Mouse (Mus musculus): ENCODE results near the gene Sema5b. TPM values are rescaled to one million over a fixed set of nuclear protein-coding genes. Genes with fewer than 3 reads are reported as not detected.

Sema5b gene
- polyA plus RNA-seq, 1 experiment, result 68.8 TPM

DNA sequence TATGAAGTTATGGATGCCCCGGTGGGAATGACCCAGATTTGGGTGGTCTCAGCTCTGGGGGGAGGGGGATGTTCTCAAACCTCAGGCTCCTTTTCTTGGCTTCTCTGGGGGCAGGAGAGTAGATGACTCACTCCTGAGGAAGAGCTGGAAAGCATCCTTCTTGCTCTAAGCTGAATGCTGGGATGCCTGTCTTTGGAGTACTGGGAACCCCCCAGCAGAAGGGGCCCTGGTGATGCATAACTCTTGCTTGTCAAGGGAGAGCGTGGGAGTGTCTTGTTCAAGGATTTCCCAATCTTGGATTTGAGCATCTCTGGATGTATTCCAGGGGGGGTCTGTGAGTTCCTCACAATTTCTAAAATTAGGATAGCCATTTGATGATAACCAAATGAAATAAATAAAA lies 82.1 kb downstream of the Sema5b start:
- TF ChIP-seq CTCF (IDR thresholded peaks at IDR 0.05; ENCODE audit: borderline replicate concordance, extremely low read depth, insufficient read depth, insufficient read length) (no peak), POLR2A (IDR thresholded peaks at IDR 0.05; ENCODE audit: borderline replicate concordance, extremely low read depth, insufficient read depth, insufficient read length, poor library complexity, severe bottlenecking) (no peak)
- no peak for DNase-seq (ENCODE audit: low read depth)

DNA sequence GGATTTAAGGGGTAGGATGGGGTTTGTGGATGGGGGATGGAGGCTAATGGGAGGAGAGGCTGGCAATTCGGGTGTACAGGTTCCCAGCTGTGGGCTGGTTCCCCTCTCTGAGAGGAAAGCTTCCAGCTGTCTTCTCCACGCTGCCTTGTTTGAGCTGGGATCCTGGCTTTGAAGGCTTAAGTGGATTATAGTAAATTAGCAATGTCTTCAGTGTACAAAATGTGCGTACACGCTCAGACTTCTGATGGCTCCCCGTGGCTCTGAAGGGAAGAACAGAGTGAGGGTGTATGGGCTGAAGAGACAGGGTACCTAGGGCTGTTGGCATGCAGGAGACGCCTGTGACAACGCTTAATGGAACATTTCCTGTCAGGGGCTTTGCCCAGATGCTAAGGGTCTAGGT lies 83.0 kb downstream of the Sema5b start:
- TF ChIP-seq POLR2A (IDR thresholded peaks at IDR 0.05; ENCODE audit: borderline replicate concordance, extremely low read depth, insufficient read depth, insufficient read length, poor library complexity, severe bottlenecking) (no peak), CTCF (IDR thresholded peaks at IDR 0.05; ENCODE audit: borderline replicate concordance, extremely low read depth, insufficient read depth, insufficient read length) (no peak)
- peak; percentile 53 for DNase-seq (ENCODE audit: low read depth)

DNA sequence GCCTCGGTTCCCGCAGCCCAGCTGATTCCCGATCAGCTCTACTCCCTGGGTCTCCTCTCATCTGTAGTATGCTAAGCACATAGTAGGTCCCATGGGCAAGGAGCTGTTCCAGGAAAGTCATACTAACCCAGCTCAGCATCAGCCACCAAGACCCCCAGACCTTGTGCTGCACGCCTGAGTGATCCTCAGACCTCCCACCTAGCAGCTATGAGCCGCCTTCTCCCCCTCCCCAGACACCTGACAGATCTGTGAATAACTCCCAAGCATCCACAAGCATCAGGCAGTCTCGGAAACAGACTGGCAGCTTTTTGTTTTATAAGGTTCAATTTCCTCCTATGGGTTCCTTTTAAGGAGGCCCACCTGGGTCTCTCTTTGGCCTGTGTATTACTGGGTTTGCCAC lies 83.9 kb downstream of the Sema5b start:
- DNase-seq (ENCODE audit: low read depth), result no peak
- no peak for TF ChIP-seq CTCF (IDR thresholded peaks at IDR 0.05; ENCODE audit: borderline replicate concordance, extremely low read depth, insufficient read depth, insufficient read length)
- TF ChIP-seq POLR2A (IDR thresholded peaks at IDR 0.05; ENCODE audit: borderline replicate concordance, extremely low read depth, insufficient read depth, insufficient read length, poor library complexity, severe bottlenecking), result no peak

DNA sequence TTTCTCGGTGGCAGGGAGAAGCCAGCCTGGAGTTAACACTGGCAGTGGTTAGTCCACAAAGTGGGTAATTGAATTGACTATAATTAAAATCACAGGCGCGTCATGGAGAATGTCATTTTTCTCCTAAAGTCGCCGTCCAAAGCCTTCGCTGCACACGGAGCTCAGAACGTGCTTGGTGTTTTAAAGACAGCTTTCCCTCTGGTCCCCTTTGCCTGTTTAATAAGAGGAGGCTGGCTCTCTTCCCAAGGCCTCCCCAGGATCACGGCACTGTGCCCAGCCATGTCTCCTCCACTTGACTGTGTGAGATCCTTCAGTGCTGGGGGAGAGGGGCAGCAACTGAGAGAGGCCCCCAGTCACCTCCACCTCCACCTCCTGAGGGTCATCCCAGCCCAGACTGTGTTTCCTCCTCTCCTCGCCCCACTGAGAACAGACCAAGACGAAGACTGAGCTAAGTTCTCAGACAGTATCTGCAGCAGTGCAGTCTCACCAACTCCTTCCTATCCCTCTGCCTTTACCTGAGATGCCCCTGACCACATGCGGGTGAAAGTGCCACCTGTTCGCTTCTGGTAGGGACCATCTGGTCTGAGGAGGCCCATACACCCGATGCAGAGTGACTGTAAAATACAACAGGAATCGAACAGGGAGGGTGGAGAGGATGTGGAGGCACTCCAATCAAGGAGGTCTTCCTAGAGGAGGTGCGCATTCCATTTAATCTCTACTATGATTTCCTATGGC lies 84.5 kb downstream of the Sema5b start:
- TF ChIP-seq POLR2A (IDR thresholded peaks at IDR 0.05; ENCODE audit: borderline replicate concordance, extremely low read depth, insufficient read depth, insufficient read length, poor library complexity, severe bottlenecking), result no peak
- TF ChIP-seq CTCF (IDR thresholded peaks at IDR 0.05; ENCODE audit: borderline replicate concordance, extremely low read depth, insufficient read depth, insufficient read length), result no peak
- DNase-seq (ENCODE audit: low read depth), result peak; percentile 88

DNA sequence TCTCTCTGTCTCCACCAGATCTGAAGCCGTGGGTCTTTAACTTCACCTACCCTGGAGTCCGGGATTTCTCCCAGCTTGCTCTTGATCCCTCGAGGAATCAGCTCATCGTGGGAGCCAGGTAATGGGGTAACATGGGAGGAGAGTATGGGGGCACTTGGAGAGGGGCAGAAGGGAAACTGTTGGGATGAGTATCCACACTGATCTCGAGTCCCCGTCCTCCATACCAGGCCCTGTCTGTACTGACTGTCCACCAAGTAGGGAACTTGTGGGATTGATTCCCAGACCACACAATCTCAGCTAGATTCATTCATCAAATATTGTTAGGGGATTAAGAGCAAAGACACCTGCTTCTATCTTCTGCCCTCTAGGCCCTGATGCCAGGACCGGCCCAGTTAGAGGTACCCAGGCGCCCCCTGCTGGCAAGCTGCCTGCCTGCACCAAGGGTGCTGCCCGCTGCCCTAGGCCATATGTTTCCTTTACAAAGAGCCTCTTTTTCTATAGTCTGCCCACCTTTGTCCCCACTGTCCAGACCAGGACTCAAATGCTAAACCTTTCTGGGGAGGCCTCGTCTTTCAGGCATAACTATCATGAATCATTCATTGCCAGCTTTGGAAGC lies 87.2 kb downstream of the Sema5b start:
- peak; percentile 83 for DNase-seq (ENCODE audit: low read depth)

DNA sequence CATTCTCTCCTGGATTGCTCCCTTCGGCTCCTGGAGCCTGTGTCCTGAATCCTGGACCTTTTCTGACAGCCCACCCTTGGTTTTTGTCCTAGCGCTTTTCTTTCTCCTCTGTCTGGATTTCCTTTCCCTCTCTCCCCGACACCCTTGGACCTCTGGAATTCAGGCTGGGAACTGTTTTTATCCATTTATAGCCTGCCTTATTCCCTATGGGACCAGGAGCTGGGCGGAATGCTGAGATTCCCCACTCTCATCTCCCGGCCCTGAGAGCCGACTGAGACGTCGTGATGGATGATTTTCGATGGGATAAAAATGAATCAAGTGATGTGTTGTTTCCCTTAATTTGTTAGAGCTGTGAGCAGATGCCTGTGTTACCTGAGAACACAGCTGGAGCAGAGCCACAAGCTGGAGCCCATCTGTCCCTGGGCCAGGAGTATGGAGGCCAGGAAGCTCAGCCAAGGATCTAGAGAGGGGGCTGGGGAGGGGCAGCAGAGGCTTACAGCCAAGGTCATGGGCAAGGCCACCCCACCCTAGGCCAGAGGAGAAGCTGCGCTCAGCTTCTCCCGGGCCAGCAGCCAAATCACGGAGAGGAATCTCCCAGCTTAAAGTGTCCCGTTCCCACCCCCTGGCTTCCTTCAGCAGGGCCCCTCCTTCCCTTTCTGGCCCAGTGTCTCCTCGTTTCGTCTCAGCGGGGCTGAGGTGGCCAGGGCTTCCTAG lies 89.7 kb downstream of the Sema5b start:
- peak; percentile 50 for DNase-seq (ENCODE audit: low read depth)

More for the DNA sequence above, 87.2 kb downstream of the Sema5b start:
- no peak for TF ChIP-seq POLR2A (IDR thresholded peaks at IDR 0.05; ENCODE audit: borderline replicate concordance, extremely low read depth, insufficient read depth, insufficient read length, poor library complexity, severe bottlenecking)
- peak; percentile 93 for TF ChIP-seq CTCF (IDR thresholded peaks at IDR 0.05; ENCODE audit: borderline replicate concordance, extremely low read depth, insufficient read depth, insufficient read length)

DNA sequence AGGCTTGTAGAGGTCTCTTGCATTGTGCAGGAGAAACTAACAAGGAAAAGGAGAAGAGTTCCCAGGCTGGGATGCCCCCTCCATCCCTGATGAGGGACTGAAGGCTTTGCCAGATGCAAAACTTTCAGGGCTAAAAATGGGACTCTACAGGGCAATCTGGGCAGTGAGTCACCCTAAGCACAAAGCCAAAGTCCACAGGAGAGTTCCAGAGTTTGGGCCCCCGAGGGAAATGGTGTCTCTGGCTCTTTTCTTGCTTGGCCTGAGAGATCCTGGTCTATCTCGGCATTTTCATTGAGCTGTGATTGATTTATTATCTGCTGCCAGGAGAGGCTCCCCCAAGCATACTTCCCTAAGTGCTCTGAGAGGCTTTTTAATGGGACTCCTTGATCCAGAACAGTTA lies 92.1 kb downstream of the Sema5b start:
- TF ChIP-seq CTCF (IDR thresholded peaks at IDR 0.05; ENCODE audit: borderline replicate concordance, extremely low read depth, insufficient read depth, insufficient read length) (no peak), POLR2A (IDR thresholded peaks at IDR 0.05; ENCODE audit: borderline replicate concordance, extremely low read depth, insufficient read depth, insufficient read length, poor library complexity, severe bottlenecking) (no peak)

More for the DNA sequence above, 89.7 kb downstream of the Sema5b start:
- TF ChIP-seq POLR2A (IDR thresholded peaks at IDR 0.05; ENCODE audit: borderline replicate concordance, extremely low read depth, insufficient read depth, insufficient read length, poor library complexity, severe bottlenecking) (no peak), CTCF (IDR thresholded peaks at IDR 0.05; ENCODE audit: borderline replicate concordance, extremely low read depth, insufficient read depth, insufficient read length) (no peak)

DNA sequence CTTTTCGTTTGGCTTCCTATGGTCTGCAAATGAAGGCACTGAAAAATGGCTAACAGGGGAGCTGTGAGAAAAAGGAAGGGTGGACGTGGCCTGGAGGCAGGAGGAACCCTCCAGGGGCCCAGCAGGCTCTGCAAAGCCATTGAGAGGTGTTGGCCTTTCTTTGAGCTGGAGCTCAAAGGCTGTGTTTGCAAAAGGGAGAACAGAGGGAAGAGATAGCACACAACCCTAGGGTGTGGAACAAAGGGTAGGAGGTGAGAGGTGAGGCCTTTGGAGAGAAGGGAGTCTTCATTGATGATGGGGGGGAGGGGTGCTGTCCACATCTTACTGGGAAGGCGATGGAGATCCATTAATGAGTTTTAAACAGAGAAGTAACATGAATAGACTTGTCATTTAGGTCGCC lies 94.0 kb downstream of the Sema5b start:
- TF ChIP-seq POLR2A (IDR thresholded peaks at IDR 0.05; ENCODE audit: borderline replicate concordance, extremely low read depth, insufficient read depth, insufficient read length, poor library complexity, severe bottlenecking) (no peak), CTCF (IDR thresholded peaks at IDR 0.05; ENCODE audit: borderline replicate concordance, extremely low read depth, insufficient read depth, insufficient read length) (no peak)
- DNase-seq (ENCODE audit: low read depth), result no peak

More for the DNA sequence above, 92.1 kb downstream of the Sema5b start:
- no peak for DNase-seq (ENCODE audit: low read depth)

DNA sequence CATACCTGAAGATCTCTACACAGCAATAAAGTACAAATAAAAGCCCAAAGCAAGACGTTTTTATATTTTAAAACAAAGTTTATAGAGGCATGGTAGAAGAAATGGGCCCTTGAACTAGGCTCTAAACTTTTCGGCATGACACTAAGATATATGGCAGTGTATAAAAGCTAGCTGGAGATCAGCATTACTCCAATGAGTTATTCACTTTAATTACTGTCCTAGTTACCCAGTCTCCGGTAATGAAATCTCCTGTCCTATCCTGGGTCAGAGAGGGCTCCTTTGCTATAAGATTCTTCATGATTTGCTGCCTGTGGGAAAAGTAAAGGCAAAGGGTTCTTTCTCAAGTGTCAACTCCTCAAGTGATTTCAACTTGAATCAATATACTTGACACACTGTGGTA lies 98.6 kb downstream of the Sema5b start:
- TF ChIP-seq CTCF (IDR thresholded peaks at IDR 0.05; ENCODE audit: borderline replicate concordance, extremely low read depth, insufficient read depth, insufficient read length), result no peak
- no peak for TF ChIP-seq POLR2A (IDR thresholded peaks at IDR 0.05; ENCODE audit: borderline replicate concordance, extremely low read depth, insufficient read depth, insufficient read length, poor library complexity, severe bottlenecking)
- no peak for DNase-seq (ENCODE audit: low read depth)

DNA sequence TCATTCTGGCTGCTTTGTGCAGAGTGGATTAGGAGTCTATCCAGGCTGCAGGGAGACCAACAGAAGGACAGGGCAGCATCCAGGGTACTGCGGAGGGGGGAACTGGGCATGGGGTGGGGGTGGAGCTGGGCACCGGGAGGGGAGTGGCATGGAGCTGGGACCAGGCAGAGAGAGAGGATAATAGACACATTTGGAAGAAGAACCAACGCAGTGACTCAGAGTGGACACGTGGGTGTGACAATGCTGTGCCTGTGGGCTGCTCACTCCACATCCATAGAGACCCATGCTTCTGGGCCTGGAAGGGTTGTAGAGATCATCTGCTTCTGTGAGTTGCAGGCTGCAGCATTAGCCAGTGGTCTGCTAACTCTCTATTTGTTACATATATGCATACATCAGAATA lies 107.9 kb downstream of the Sema5b start:
- no peak for TF ChIP-seq POLR2A (IDR thresholded peaks at IDR 0.05; ENCODE audit: borderline replicate concordance, extremely low read depth, insufficient read depth, insufficient read length, poor library complexity, severe bottlenecking)
- no peak for TF ChIP-seq CTCF (IDR thresholded peaks at IDR 0.05; ENCODE audit: borderline replicate concordance, extremely low read depth, insufficient read depth, insufficient read length)
- no peak for DNase-seq (ENCODE audit: low read depth)

DNA sequence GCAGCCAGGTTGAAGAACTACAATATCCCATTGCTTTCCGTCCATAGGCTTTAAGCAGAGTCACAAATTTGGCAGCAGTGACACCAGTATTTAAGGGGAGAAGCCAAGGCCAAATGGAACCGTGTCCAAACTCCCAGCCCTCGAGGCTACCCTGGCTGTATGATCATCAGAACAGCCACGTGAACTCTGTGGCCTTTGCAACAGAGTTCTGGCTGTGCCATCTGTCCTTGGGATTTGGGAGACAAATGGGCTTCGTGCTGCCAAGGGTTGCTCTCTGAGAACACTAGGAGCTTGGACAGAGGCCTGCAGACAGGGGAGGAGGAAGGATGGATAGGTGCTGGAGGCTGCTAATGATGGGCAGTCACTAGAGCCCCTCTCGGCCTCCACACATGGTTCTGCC lies 111.3 kb downstream of the Sema5b start:
- TF ChIP-seq POLR2A (IDR thresholded peaks at IDR 0.05; ENCODE audit: borderline replicate concordance, extremely low read depth, insufficient read depth, insufficient read length, poor library complexity, severe bottlenecking) (no peak), CTCF (IDR thresholded peaks at IDR 0.05; ENCODE audit: borderline replicate concordance, extremely low read depth, insufficient read depth, insufficient read length) (no peak)
- DNase-seq (ENCODE audit: low read depth), result peak; percentile 50
